Mouse (Mus musculus): ENCODE measurements around the gene Exoc3l.

DNA sequence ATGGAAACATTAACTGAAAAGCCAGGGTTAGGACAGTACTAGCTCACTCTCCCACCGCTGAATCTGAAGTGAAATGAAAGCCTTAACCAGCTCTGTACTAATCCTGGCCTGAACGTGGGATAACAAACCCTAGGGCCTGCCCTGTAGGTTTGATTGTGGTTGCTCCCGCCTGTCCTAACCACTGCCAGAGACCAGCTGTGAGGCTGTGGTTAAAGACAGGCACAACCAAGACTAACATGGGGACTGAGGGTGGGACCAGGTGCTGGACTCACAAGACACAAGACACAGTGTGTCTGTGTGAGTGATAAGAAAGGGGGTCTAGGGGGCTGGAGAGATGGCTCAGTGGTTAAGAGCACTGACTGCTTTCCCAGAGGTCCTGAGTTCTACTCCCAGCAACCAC is 15.3 kb downstream of the Exoc3l start:
- no peak for TF ChIP-seq CTCF (IDR thresholded peaks at IDR 0.05)
- TF ChIP-seq POLR2A (IDR thresholded peaks at IDR 0.05; ENCODE audit: insufficient read depth, low read depth, low read length), result no peak
- no peak for TF ChIP-seq EP300 (IDR thresholded peaks at IDR 0.05; ENCODE audit: insufficient read depth, low read depth, low read length)
